Mouse (Mus musculus): ENCODE results near the gene Rtn4rl1. TPM values are rescaled to one million over a fixed set of nuclear protein-coding genes. Genes with fewer than 3 reads are reported as not detected.

Gene Rtn4rl1
- polyA plus RNA-seq, 1 experiment from 2014 or later: 0.88 TPM

- H3K27me3 ChIP-seq (ENCODE audit: control insufficient read depth, insufficient read depth, low read length): no peaks in the 10 kb centered on the region
- WGBS: 89% methylated on average over 6 of the region's 6 CpGs
These were observed 118.2 kb downstream of the Rtn4rl1 start for GRCm38 (mm10) chr11:75311751-75312150.

GRCm38 (mm10) chr11:75313834-75314233, 120.3 kb downstream of the Rtn4rl1 start:
- WGBS: 89% methylated on average over 8 of the region's 8 CpGs
- no peak for ATAC-seq (ENCODE audit: insufficient number of reproducible peaks, insufficient read depth, low FRiP score, low read depth)
- H3K4me2 ChIP-seq (replicated peaks; ENCODE audit: low read depth, low read length): no peak overlapping the region

More at GRCm38 (mm10) chr11:75311751-75312150, 118.2 kb downstream of the Rtn4rl1 start:
- no peak overlapping the region for H3K4me2 ChIP-seq (replicated peaks; ENCODE audit: low read depth, low read length)
- H3K4me1 ChIP-seq (ENCODE audit: control insufficient read depth, insufficient read depth, low read length): no peaks in the 10 kb centered on the region
- H3K4me3 ChIP-seq (ENCODE audit: low read depth, low read length): no peak overlapping the region
- no peaks in the 10 kb centered on the region for H3K9me3 ChIP-seq (ENCODE audit: control insufficient read depth, low read depth, low read length)
- H3K36me3 ChIP-seq (ENCODE audit: control insufficient read depth, insufficient read depth, low read length): peaks cover 76% of the 10 kb centered on the region
- no peak overlapping the region for H3K9ac ChIP-seq (replicated peaks; ENCODE audit: low read depth, low read length)
- ATAC-seq (ENCODE audit: insufficient number of reproducible peaks, insufficient read depth, low FRiP score, low read depth): no peak
- H3K27ac ChIP-seq (ENCODE audit: low read length): no peak overlapping the region

More at GRCm38 (mm10) chr11:75313834-75314233, 120.3 kb downstream of the Rtn4rl1 start:
- no peak overlapping the region for H3K27ac ChIP-seq (ENCODE audit: low read length)
- H3K36me3 ChIP-seq (ENCODE audit: control insufficient read depth, insufficient read depth, low read length): peaks cover 65% of the 10 kb centered on the region
- no peaks in the 10 kb centered on the region for H3K4me1 ChIP-seq (ENCODE audit: control insufficient read depth, insufficient read depth, low read length)
- no peaks in the 10 kb centered on the region for H3K9me3 ChIP-seq (ENCODE audit: control insufficient read depth, low read depth, low read length)
- H3K9ac ChIP-seq (replicated peaks; ENCODE audit: low read depth, low read length): no peak overlapping the region
- H3K27me3 ChIP-seq (ENCODE audit: control insufficient read depth, insufficient read depth, low read length): no peaks in the 10 kb centered on the region
- no peak overlapping the region for H3K4me3 ChIP-seq (ENCODE audit: low read depth, low read length)

MicroRNAs within 50 kb of the gene (microRNA counts, 519-probe panel; counts per million panel counts)
- microRNA mmu-miR-132 (3,309 counts per million, percentile 63 among the panel's probes with 10 or more counts), microRNA mmu-miR-212 (not detected)

Small RNAs within 50 kb of the gene (microRNA-seq; reads per million reads assigned to microRNA genes)
- gene Mir132 (396 reads per million, percentile 62 among the genes with 10 or more reads in this experiment), gene Mir212 (42.9 reads per million, percentile 37 among the genes with 10 or more reads in this experiment)

Other genes with a start within 250 kb of the Rtn4rl1 start
- 13.8 and 16.9 TPM in 2 replicates for gene Hic1, start 24.3 kb upstream of the Rtn4rl1 start, polyA plus RNA-seq (2014; fragmentation: Nextera tagmentation; extraction: Ambion mirVana)
- gene Ovca2, start 14.9 kb upstream of the Rtn4rl1 start, polyA plus RNA-seq (2014; fragmentation: Nextera tagmentation; extraction: Ambion mirVana): 26.7 and 29.1 TPM in 2 replicates
- gene Dph1, start 2.5 kb upstream of the Rtn4rl1 start, polyA plus RNA-seq (2014; fragmentation: Nextera tagmentation; extraction: Ambion mirVana): 20.1 and 20.5 TPM in 2 replicates
- 111 and 121 TPM in 2 replicates for gene Rpa1, start 154.5 kb downstream of the Rtn4rl1 start, polyA plus RNA-seq (2014; fragmentation: Nextera tagmentation; extraction: Ambion mirVana)
- 12.6 and 14.2 TPM in 2 replicates for gene Smyd4, start 154.7 kb downstream of the Rtn4rl1 start, polyA plus RNA-seq (2014; fragmentation: Nextera tagmentation; extraction: Ambion mirVana)
- 54.2 and 59.0 TPM in 2 replicates for gene Serpinf1, start 228.9 kb downstream of the Rtn4rl1 start, polyA plus RNA-seq (2014; fragmentation: Nextera tagmentation; extraction: Ambion mirVana)
- 14.9 and 17.2 TPM in 2 replicates for gene Serpinf2, start 245.8 kb downstream of the Rtn4rl1 start, polyA plus RNA-seq (2014; fragmentation: Nextera tagmentation; extraction: Ambion mirVana)

All from stomach, embryonic 14.5 days (tissue).